Mouse (Mus musculus): ENCODE measurements at regions not wholly inside any gene's neighbourhood (a gene's known extent, or its start where the extent isn't known, plus 50 kb on each side); places are given as distances from the start of the nearest gene placed in this dataset.

GRCm38 (mm10) chr3:35358541-35358940, 395.4 kb upstream of the Atp11b start:
- WGBS = 36% methylated on average over 6 of the region's 6 CpGs
- no peak overlapping the region for H3K4me3 ChIP-seq (ENCODE audit: low read depth, low read length)
- H3K36me3 ChIP-seq (ENCODE audit: control insufficient read depth, insufficient read depth, low read length) = no peaks in the 10 kb centered on the region
- H3K9ac ChIP-seq (ENCODE audit: low read length) = no peak overlapping the region
- DNase-seq (ENCODE audit: low spot score) = no peak
- H3K4me2 ChIP-seq (ENCODE audit: low read length) = no peak overlapping the region
- peaks cover 10% of the 10 kb centered on the region for H3K4me1 ChIP-seq (ENCODE audit: control insufficient read depth, insufficient read depth, low read length)
- H3K27ac ChIP-seq (ENCODE audit: low read depth, low read length) = no peak overlapping the region
- ATAC-seq = no peak
- H3K27me3 ChIP-seq (replicated peaks; ENCODE audit: control insufficient read depth, insufficient read depth, low read length) = no peaks in the 10 kb centered on the region
- H3K9me3 ChIP-seq (replicated peaks; ENCODE audit: control insufficient read depth, low read length) = no peaks in the 10 kb centered on the region

- H3K9ac ChIP-seq (ENCODE audit: low read length) = no peak overlapping the region
- H3K27me3 ChIP-seq (replicated peaks; ENCODE audit: control insufficient read depth, insufficient read depth, low read length) = no peaks in the 10 kb centered on the region
- no peaks in the 10 kb centered on the region for H3K36me3 ChIP-seq (ENCODE audit: control insufficient read depth, insufficient read depth, low read length)
- no peak overlapping the region for H3K4me2 ChIP-seq (ENCODE audit: low read length)
- DNase-seq (ENCODE audit: low spot score) (no peak), ATAC-seq (no peak)
- H3K4me3 ChIP-seq (ENCODE audit: low read depth, low read length) = no peak overlapping the region
- no peaks in the 10 kb centered on the region for H3K9me3 ChIP-seq (replicated peaks; ENCODE audit: control insufficient read depth, low read length)
- 63% methylated on average over 8 of the region's 8 CpGs for WGBS
- H3K4me1 ChIP-seq (ENCODE audit: control insufficient read depth, insufficient read depth, low read length) = peaks cover 9% of the 10 kb centered on the region
- H3K27ac ChIP-seq (ENCODE audit: low read depth, low read length) = no peak overlapping the region
Measured at GRCm38 (mm10) chr3:35359288-35359687, 394.6 kb upstream of the Atp11b start.

GRCm38 (mm10) chr3:35360515-35360914, 393.4 kb upstream of the Atp11b start:
- Histone ChIP-seq H3K9ac (ENCODE audit: low read length) (no peak overlapping the region), H3K4me2 (ENCODE audit: low read length) (no peak overlapping the region), H3K4me3 (ENCODE audit: low read depth, low read length) (no peak overlapping the region), H3K9me3 (replicated peaks; ENCODE audit: control insufficient read depth, low read length) (no peaks in the 10 kb centered on the region), H3K36me3 (ENCODE audit: control insufficient read depth, insufficient read depth, low read length) (no peaks in the 10 kb centered on the region), H3K27me3 (replicated peaks; ENCODE audit: control insufficient read depth, insufficient read depth, low read length) (no peaks in the 10 kb centered on the region), H3K27ac (ENCODE audit: low read depth, low read length) (no peak overlapping the region), H3K4me1 (ENCODE audit: control insufficient read depth, insufficient read depth, low read length) (peaks cover 9% of the 10 kb centered on the region; the same call in 1 of the 2 replicates)
- DNase-seq (ENCODE audit: low spot score) (no peak), ATAC-seq (no peak)

DNA sequence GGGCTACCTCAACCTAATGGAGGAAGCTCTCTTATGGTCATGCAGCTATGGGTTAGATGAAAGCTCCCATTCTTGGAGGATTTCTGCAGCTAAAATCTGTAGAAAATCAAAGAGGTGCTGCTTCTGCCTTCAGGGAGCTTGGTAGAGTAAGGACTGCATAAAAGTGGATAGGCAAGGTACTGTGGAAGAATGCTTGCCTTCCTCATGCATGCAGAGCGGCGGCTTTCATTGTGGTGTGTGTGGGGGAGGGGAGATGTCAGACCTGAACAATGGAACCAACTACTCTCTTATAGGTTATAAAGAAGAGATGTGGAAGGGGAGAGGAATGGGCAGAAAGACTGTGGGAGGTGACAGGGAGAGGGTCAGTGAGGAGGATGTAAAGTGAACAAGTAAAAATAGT, 392.8 kb upstream of the Atp11b start:
- whole genome bisulfite sequencing = 85% methylated on average over 2 of the region's 2 CpGs

GRCm38 (mm10) chr3:35365431-35365830, 388.5 kb upstream of the Atp11b start:
- H3K9ac ChIP-seq (ENCODE audit: low read length) = no peak overlapping the region
- H3K27me3 ChIP-seq (replicated peaks; ENCODE audit: control insufficient read depth, insufficient read depth, low read length) = no peaks in the 10 kb centered on the region
- DNase-seq (ENCODE audit: low spot score) = no peak
- H3K4me3 ChIP-seq (ENCODE audit: low read depth, low read length) = no peak overlapping the region
- no peak overlapping the region for H3K27ac ChIP-seq (ENCODE audit: low read depth, low read length)
- H3K4me2 ChIP-seq (ENCODE audit: low read length) = no peak overlapping the region
- H3K36me3 ChIP-seq (ENCODE audit: control insufficient read depth, insufficient read depth, low read length) = no peaks in the 10 kb centered on the region
- H3K9me3 ChIP-seq (replicated peaks; ENCODE audit: control insufficient read depth, low read length) = no peaks in the 10 kb centered on the region
- peaks cover 7% of the 10 kb centered on the region; the same call in 1 of the 2 replicates for H3K4me1 ChIP-seq (ENCODE audit: control insufficient read depth, insufficient read depth, low read length)
- WGBS = 90% methylated on average over 6 of the region's 6 CpGs
- no peak for ATAC-seq

More for the DNA sequence above, 392.8 kb upstream of the Atp11b start:
- Histone ChIP-seq H3K4me2 (ENCODE audit: low read length) (no peak overlapping the region), H3K4me1 (ENCODE audit: control insufficient read depth, insufficient read depth, low read length) (peaks cover 9% of the 10 kb centered on the region; the same call in 1 of the 2 replicates), H3K27me3 (replicated peaks; ENCODE audit: control insufficient read depth, insufficient read depth, low read length) (no peaks in the 10 kb centered on the region), H3K36me3 (ENCODE audit: control insufficient read depth, insufficient read depth, low read length) (no peaks in the 10 kb centered on the region), H3K9ac (ENCODE audit: low read length) (no peak overlapping the region), H3K27ac (ENCODE audit: low read depth, low read length) (no peak overlapping the region), H3K4me3 (ENCODE audit: low read depth, low read length) (no peak overlapping the region), H3K9me3 (replicated peaks; ENCODE audit: control insufficient read depth, low read length) (no peaks in the 10 kb centered on the region)
- ATAC-seq (no peak), DNase-seq (ENCODE audit: low spot score) (no peak)

GRCm38 (mm10) chr3:35372276-35372675, 381.6 kb upstream of the Atp11b start:
- DNase-seq (ENCODE audit: low spot score) (no peak), ATAC-seq (no peak)
- Histone ChIP-seq H3K9ac (ENCODE audit: low read length) (no peak overlapping the region), H3K36me3 (ENCODE audit: control insufficient read depth, insufficient read depth, low read length) (no peaks in the 10 kb centered on the region), H3K9me3 (replicated peaks; ENCODE audit: control insufficient read depth, low read length) (no peaks in the 10 kb centered on the region), H3K4me3 (ENCODE audit: low read depth, low read length) (no peak overlapping the region), H3K27ac (ENCODE audit: low read depth, low read length) (no peak overlapping the region), H3K4me1 (ENCODE audit: control insufficient read depth, insufficient read depth, low read length) (no peaks in the 10 kb centered on the region), H3K27me3 (replicated peaks; ENCODE audit: control insufficient read depth, insufficient read depth, low read length) (no peaks in the 10 kb centered on the region), H3K4me2 (ENCODE audit: low read length) (no peak overlapping the region)
- 83% methylated on average over 1 of the region's 1 CpGs for WGBS

DNA sequence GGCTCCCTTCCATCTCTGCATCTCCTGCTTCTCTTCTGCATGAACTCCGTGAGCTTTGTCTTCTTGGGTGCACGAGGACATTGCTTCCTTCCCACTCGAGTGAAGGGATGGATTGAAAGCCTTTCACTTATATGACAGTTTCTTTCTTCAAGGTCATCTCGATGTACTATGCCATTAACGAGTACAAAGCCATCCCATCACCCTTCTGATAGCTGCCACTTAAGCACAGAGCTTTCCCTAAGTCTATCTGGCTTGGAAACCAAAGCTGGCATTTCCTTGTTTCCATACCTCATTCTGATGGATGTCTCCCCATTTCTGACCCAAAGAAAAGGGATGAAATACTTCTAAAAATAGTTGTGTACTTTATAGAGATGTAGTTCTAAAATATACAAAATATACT, 366.5 kb upstream of the Atp11b start:
- H3K4me2 ChIP-seq (ENCODE audit: low read length) = no peak overlapping the region

DNA sequence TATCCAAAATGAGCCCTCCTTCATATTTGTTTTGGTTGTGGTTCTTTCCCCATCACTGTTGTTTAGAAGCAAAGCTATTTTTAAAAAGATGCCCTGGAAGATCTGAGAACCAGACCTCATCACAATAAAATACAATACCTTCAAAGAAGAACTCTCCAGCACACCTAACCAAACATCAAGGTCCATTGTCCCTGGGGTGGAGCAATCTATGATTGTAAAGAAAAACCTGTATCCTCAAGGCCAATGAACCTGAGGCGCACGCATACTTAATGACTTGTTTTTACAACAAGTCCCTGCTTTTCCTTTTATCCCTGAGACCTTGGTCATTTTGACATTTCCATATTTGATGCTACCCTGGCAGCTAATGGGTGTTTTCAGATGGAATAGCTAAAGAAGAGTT, 361.2 kb upstream of the Atp11b start:
- Histone ChIP-seq H3K9ac (ENCODE audit: low read length) (no peak overlapping the region), H3K36me3 (ENCODE audit: control insufficient read depth, insufficient read depth, low read length) (no peaks in the 10 kb centered on the region), H3K4me3 (ENCODE audit: low read depth, low read length) (no peak overlapping the region), H3K4me1 (ENCODE audit: control insufficient read depth, insufficient read depth, low read length) (no peaks in the 10 kb centered on the region), H3K9me3 (replicated peaks; ENCODE audit: control insufficient read depth, low read length) (no peaks in the 10 kb centered on the region), H3K27me3 (replicated peaks; ENCODE audit: control insufficient read depth, insufficient read depth, low read length) (no peaks in the 10 kb centered on the region), H3K4me2 (ENCODE audit: low read length) (no peak overlapping the region), H3K27ac (ENCODE audit: low read depth, low read length) (no peak overlapping the region)
- 77% methylated on average over 2 of the region's 2 CpGs for WGBS
- ATAC-seq (no peak), DNase-seq (ENCODE audit: low spot score) (no peak)

More for the DNA sequence above, 366.5 kb upstream of the Atp11b start:
- Histone ChIP-seq H3K4me3 (ENCODE audit: low read depth, low read length) (no peak overlapping the region), H3K9ac (ENCODE audit: low read length) (no peak overlapping the region), H3K27me3 (replicated peaks; ENCODE audit: control insufficient read depth, insufficient read depth, low read length) (no peaks in the 10 kb centered on the region), H3K36me3 (ENCODE audit: control insufficient read depth, insufficient read depth, low read length) (no peaks in the 10 kb centered on the region), H3K27ac (ENCODE audit: low read depth, low read length) (no peak overlapping the region), H3K9me3 (replicated peaks; ENCODE audit: control insufficient read depth, low read length) (no peaks in the 10 kb centered on the region), H3K4me1 (ENCODE audit: control insufficient read depth, insufficient read depth, low read length) (no peaks in the 10 kb centered on the region)
- WGBS = 74% methylated on average over 5 of the region's 5 CpGs
- DNase-seq (ENCODE audit: low spot score) = no peak
- no peak for ATAC-seq

GRCm38 (mm10) chr3:35400213-35400612, 353.7 kb upstream of the Atp11b start:
- H3K36me3 ChIP-seq (ENCODE audit: control insufficient read depth, insufficient read depth, low read length) = no peaks in the 10 kb centered on the region
- peaks cover 10% of the 10 kb centered on the region for H3K4me1 ChIP-seq (ENCODE audit: control insufficient read depth, insufficient read depth, low read length)
- H3K9ac ChIP-seq (ENCODE audit: low read length) = no peak overlapping the region
- H3K9me3 ChIP-seq (replicated peaks; ENCODE audit: control insufficient read depth, low read length) = no peaks in the 10 kb centered on the region
- ATAC-seq = no peak
- H3K4me3 ChIP-seq (ENCODE audit: low read depth, low read length) = no peak overlapping the region
- H3K4me2 ChIP-seq (ENCODE audit: low read length) = no peak overlapping the region
- no peak for DNase-seq (ENCODE audit: low spot score)
- H3K27me3 ChIP-seq (replicated peaks; ENCODE audit: control insufficient read depth, insufficient read depth, low read length) = no peaks in the 10 kb centered on the region
- no peak overlapping the region for H3K27ac ChIP-seq (ENCODE audit: low read depth, low read length)
- 85% methylated on average over 6 of the region's 6 CpGs for WGBS
